Mouse (Mus musculus): ENCODE results near the gene Ccl17.
"Not testable (repeated sequence)": the region's sequence is repeated elsewhere in the genome, so short reads cannot be mapped to it uniquely, and the experiment has no call there.

The Ccl17 gene

DNA sequence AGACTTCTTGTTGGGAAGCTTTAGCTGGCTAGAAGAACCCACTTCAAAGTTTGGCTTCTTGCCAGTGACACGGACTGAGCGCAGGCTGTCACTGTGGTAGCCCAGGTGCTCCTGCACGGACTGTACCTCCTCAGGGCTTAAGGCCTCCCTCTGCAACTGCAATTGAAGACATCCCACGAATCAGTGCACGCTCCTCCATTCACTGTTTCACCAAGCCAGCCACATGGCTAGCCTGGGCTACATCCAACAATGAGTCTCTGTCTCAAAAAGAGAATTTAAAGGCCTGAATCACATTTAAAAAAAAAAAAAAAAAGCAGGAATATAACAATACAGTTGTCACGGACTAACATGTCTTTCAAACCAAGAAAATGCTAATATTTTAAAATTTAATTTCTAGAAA, 18.0 kb downstream of the Ccl17 start:
- no peak for DNase-seq

- DNase-seq, result not testable (repeated sequence)
These were observed 23.7 kb downstream of the Ccl17 start for GRCm38 (mm10) chr8:94833901-94834405.

GRCm38 (mm10) chr8:94835751-94836150, 25.5 kb downstream of the Ccl17 start:
- not testable (repeated sequence) for DNase-seq

DNA sequence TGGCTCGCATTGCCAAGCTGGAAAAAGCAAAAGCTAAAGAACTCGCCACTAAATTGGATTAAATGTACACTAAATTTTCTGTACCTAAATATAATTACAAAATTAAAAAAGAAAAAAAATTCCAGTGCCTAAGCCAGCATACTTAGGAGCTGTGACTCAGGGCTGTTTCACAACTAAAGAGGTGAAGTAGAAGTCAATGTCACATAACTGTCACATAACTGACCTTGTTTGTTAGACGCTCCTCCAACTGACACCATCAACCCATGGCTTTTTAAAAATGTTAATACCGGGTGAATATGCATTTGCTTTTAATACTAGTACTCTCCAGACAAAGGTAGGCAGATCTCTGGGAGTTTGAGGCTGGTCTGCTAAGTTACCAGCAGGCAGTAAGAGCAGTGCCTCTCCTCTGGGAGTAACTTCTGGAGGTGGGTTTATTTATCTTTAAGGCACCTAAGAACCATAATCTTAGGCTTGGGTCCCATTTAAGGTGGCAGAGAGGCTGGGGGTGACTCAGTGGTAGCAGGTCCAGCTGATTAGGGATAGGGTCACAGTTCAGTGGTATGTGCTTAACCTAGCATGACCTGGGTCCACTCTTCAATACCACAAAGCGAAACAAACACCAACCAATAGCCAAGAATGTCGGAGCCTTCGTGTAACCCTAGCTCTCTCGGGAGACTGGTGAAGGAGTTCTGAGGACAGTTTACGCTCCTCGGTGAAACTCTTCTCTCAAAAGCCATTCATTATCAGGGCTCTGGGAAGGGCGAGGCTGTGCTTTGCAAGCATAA, 26.4 kb downstream of the Ccl17 start:
- DNase-seq, result no peak

- DNase-seq, result peak; percentile 93 to 95
These were observed 27.7 kb downstream of the Ccl17 start, which contains the start of the genes Coq9 and Ciapin1 for GRCm38 (mm10) chr8:94837662-94838574. Coq9 (plus strand) TSS chr8:94838321. Ciapin1 (minus strand) TSS chr8:94838358.

- no peak for DNase-seq
These were observed 28.3 kb downstream of the Ccl17 start for GRCm38 (mm10) chr8:94838600-94838999.

- no peak for DNase-seq
These were observed 30.9 kb downstream of the Ccl17 start for GRCm38 (mm10) chr8:94841183-94841582.

DNA sequence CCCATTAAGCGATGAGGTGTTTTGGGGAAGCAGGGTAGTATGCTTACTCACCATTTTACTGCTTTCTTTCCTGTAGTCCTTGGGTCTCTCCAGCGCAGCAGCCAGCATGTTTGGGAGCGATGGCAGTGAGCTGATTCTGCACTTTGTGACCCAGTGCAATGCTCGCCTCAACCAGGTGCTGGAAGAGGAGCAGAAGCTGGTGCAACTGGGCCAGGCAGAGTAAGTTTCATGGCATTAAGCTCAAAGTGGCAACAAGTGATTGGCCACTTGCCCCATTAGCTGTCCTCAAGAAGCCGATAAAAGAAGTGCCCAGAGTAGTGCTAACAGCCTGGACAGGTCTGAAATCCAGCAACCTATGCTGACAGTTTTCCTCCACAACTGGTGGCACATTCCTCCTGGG, 39.8 kb downstream of the Ccl17 start:
- DNase-seq, result no peak

DNA sequence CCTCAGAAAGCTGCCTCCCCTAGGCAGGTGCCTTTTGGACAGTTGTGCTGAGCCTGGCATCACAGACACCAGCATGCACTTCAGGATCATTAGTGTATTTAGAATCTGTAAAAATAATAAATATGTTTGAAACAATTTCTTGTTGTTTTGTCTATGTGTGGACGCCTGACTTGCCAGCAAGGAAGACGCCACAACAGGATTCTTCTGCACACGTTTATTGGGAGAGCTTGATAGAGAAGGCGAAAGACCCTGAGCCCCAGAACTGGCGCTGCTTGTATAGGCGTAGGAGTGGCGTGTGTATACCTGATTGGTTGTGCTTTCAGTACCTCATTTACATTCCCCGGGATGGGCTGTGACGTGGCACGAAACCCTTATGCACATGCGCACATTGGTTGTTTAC, 44.5 kb downstream of the Ccl17 start:
- DNase-seq, result not testable (repeated sequence)

DNA sequence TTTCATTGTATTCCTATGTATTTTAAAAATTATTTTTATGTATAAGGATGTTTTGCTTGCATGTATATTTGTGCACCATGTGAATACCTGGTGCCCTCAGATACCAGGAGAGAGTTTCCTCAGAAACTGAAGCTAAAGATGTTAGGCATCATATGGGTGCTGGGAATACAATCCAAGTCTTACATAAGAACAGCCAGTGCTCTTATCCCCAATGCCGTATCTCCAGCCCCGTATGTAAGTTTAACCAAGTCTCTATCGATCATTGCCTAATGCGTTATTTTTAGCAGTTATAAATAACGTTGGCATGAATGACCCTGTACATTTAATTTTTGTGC, 46.7 kb downstream of the Ccl17 start:
- no peak for DNase-seq

DNA sequence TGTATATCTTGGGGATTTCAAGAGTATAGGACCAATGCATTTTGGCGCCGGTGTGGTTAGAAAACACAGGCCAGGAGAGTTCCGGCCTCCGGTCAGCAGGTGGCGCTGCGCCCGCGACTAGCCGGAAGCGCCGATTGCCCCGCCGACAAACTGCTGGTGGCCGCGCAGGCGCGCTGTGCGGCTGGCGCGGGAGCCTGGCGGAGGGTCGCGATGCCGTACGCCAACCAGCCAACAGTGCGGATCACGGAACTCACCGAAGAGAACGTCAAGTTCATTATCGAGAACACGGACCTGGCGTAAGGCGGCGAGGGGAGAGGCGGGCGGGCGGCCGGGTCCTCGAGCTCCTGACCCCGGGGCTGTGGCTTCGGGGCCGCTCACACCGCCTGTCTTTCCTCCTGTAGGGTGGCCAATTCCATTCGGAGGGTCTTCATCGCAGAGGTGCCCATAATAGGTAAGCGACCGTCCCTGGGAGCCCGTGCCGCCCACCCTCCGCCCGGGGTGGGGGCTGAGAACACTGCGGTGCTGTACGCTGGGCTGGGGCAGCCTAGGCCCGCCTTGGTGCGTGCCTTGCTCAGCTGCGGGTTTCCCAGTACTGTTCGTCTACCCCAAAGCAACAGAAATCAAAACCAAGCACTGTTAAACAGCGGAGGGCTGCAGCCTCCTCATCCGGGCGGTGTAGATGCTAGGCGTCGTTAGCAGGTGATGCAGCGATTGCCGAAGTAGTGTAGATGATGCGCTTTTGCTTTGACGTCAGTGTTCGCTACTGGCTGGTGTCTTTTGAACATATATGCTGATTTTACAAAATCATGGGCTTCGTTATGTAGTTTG, 47.3 kb downstream of the Ccl17 start, which contains the start of gene Polr2c:
TSS of gene Polr2c (plus strand) at position 105 of the 828 bp plus-strand sequence.
- peak; percentile 77 to 79 for DNase-seq

DNA sequence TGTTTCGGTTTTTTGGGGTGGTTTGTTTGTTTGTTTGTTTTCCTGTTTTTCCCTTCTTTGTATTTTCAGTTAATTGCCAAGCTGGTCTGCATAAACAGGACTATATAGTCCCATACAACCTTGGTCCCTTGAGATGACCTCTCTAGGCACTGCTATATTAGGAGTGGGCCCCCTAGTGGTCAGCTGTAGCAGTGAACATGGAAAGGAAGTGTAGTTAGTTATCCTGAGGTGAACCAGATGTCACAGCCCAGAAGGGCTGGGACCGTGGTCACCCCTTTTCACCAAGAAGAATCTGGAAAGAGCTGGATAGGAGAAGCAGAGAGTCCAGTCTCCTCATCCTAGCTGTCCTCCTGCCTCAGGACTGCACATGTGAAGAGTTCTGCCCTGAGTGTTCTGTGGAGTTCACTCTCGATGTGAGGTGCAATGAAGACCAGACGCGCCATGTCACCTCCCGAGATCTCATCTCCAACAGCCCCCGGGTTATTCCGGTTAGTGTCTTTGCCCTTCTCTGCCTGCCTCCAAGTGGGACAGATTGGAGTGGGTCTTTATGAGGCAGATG, 51.2 kb downstream of the Ccl17 start:
- DNase-seq, result peak in 1 of 2 experiments; percentile 43
